Mouse (Mus musculus): ENCODE data around the gene Pibf1. TPM values are rescaled to one million over a fixed set of nuclear protein-coding genes. Genes with fewer than 3 reads are reported as not detected.

Pibf1 gene
- polyA plus RNA-seq, 1 experiment from 2014 or later, result 13.7 TPM

GRCm38 (mm10) chr14:99225929-99226328 lies 126.7 kb downstream of the Pibf1 start:
- Histone ChIP-seq H3K4me1 (ENCODE audit: control insufficient read depth, insufficient read depth, low read length) (no peaks in the 10 kb centered on the region), H3K4me2 (ENCODE audit: low read depth, low read length) (no peak overlapping the region), H3K27me3 (ENCODE audit: control insufficient read depth, insufficient read depth, low read length) (no peaks in the 10 kb centered on the region), H3K36me3 (ENCODE audit: control insufficient read depth, insufficient read depth, low read length) (no peaks in the 10 kb centered on the region), H3K9me3 (replicated peaks; ENCODE audit: control insufficient read depth, low read length) (no peaks in the 10 kb centered on the region), H3K9ac (ENCODE audit: low read length) (no peak overlapping the region), H3K4me3 (replicated peaks; ENCODE audit: low read length) (no peak overlapping the region), H3K27ac (ENCODE audit: low read length) (no peak overlapping the region)
- 97% methylated on average over 4 of the region's 4 CpGs for WGBS
- ATAC-seq (ENCODE audit: insufficient read depth, low FRiP score), result no peak

GRCm38 (mm10) chr14:99229071-99229780 lies 130.0 kb downstream of the Pibf1 start:
- H3K4me1 ChIP-seq (ENCODE audit: control insufficient read depth, insufficient read depth, low read length), result no peaks in the 10 kb centered on the region
- H3K9me3 ChIP-seq (replicated peaks; ENCODE audit: control insufficient read depth, low read length), result no peaks in the 10 kb centered on the region
- no peak overlapping the region for H3K27ac ChIP-seq (ENCODE audit: low read length)
- H3K4me3 ChIP-seq (replicated peaks; ENCODE audit: low read length), result no peak overlapping the region
- WGBS, result 75% methylated on average over 11 of the region's 11 CpGs
- ATAC-seq (ENCODE audit: insufficient read depth, low FRiP score), result no peak
- H3K9ac ChIP-seq (ENCODE audit: low read length), result no peak overlapping the region
- no peaks in the 10 kb centered on the region for H3K27me3 ChIP-seq (ENCODE audit: control insufficient read depth, insufficient read depth, low read length)
- H3K4me2 ChIP-seq (ENCODE audit: low read depth, low read length), result no peak overlapping the region
- H3K36me3 ChIP-seq (ENCODE audit: control insufficient read depth, insufficient read depth, low read length), result no peaks in the 10 kb centered on the region

GRCm38 (mm10) chr14:99233056-99233455 lies 133.8 kb downstream of the Pibf1 start:
- ATAC-seq (ENCODE audit: insufficient read depth, low FRiP score), result no peak
- no peaks in the 10 kb centered on the region for H3K4me1 ChIP-seq (ENCODE audit: control insufficient read depth, insufficient read depth, low read length)
- H3K9ac ChIP-seq (ENCODE audit: low read length), result no peak overlapping the region
- no peak overlapping the region for H3K27ac ChIP-seq (ENCODE audit: low read length)
- H3K36me3 ChIP-seq (ENCODE audit: control insufficient read depth, insufficient read depth, low read length), result no peaks in the 10 kb centered on the region
- no peaks in the 10 kb centered on the region for H3K27me3 ChIP-seq (ENCODE audit: control insufficient read depth, insufficient read depth, low read length)
- no peaks in the 10 kb centered on the region for H3K9me3 ChIP-seq (replicated peaks; ENCODE audit: control insufficient read depth, low read length)
- no peak overlapping the region for H3K4me2 ChIP-seq (ENCODE audit: low read depth, low read length)
- no peak overlapping the region for H3K4me3 ChIP-seq (replicated peaks; ENCODE audit: low read length)
- WGBS, result 89% methylated on average over 3 of the region's 3 CpGs

- ATAC-seq (ENCODE audit: insufficient read depth, low FRiP score), result no peak
- no peaks in the 10 kb centered on the region for H3K9me3 ChIP-seq (replicated peaks; ENCODE audit: control insufficient read depth, low read length)
- H3K36me3 ChIP-seq (ENCODE audit: control insufficient read depth, insufficient read depth, low read length), result no peaks in the 10 kb centered on the region
- no peaks in the 10 kb centered on the region for H3K4me1 ChIP-seq (ENCODE audit: control insufficient read depth, insufficient read depth, low read length)
- H3K27me3 ChIP-seq (ENCODE audit: control insufficient read depth, insufficient read depth, low read length), result no peaks in the 10 kb centered on the region
- no peak overlapping the region for H3K9ac ChIP-seq (ENCODE audit: low read length)
- peak overlapping the region; percentile 46 for H3K27ac ChIP-seq (ENCODE audit: low read length)
- no peak overlapping the region for H3K4me2 ChIP-seq (ENCODE audit: low read depth, low read length)
- WGBS, result 51% methylated on average over 5 of the region's 5 CpGs
- H3K4me3 ChIP-seq (replicated peaks; ENCODE audit: low read length), result no peak overlapping the region
Observed at GRCm38 (mm10) chr14:99237115-99237514, 137.9 kb downstream of the Pibf1 start.

- no peaks in the 10 kb centered on the region for H3K9me3 ChIP-seq (replicated peaks; ENCODE audit: control insufficient read depth, low read length)
- no peak for ATAC-seq (ENCODE audit: insufficient read depth, low FRiP score)
- H3K9ac ChIP-seq (ENCODE audit: low read length), result no peak overlapping the region
- H3K4me3 ChIP-seq (replicated peaks; ENCODE audit: low read length), result no peak overlapping the region
- H3K4me1 ChIP-seq (ENCODE audit: control insufficient read depth, insufficient read depth, low read length), result no peaks in the 10 kb centered on the region
- 0 out of 2 replicates have a peak, but pooled peaks cover 6% of the 10 kb centered on the region for H3K36me3 ChIP-seq (ENCODE audit: control insufficient read depth, insufficient read depth, low read length)
- H3K27me3 ChIP-seq (ENCODE audit: control insufficient read depth, insufficient read depth, low read length), result no peaks in the 10 kb centered on the region
- H3K27ac ChIP-seq (ENCODE audit: low read length), result no peak overlapping the region
- WGBS, result 67% methylated on average over 11 of the region's 11 CpGs
- H3K4me2 ChIP-seq (ENCODE audit: low read depth, low read length), result no peak overlapping the region
Observed at GRCm38 (mm10) chr14:99240563-99240962, 141.3 kb downstream of the Pibf1 start.

- H3K27me3 ChIP-seq (ENCODE audit: control insufficient read depth, insufficient read depth, low read length), result no peaks in the 10 kb centered on the region
- H3K4me1 ChIP-seq (ENCODE audit: control insufficient read depth, insufficient read depth, low read length), result no peaks in the 10 kb centered on the region
- no peaks in the 10 kb centered on the region for H3K9me3 ChIP-seq (replicated peaks; ENCODE audit: control insufficient read depth, low read length)
- H3K9ac ChIP-seq (ENCODE audit: low read length), result no peak overlapping the region
- H3K4me2 ChIP-seq (ENCODE audit: low read depth, low read length), result no peak overlapping the region
- no peak overlapping the region for H3K27ac ChIP-seq (ENCODE audit: low read length)
- WGBS, result 70% methylated on average over 3 of the region's 3 CpGs
- H3K36me3 ChIP-seq (ENCODE audit: control insufficient read depth, insufficient read depth, low read length), result 0 out of 2 replicates have a peak, but pooled peaks cover 6% of the 10 kb centered on the region
- no peak for ATAC-seq (ENCODE audit: insufficient read depth, low FRiP score)
- H3K4me3 ChIP-seq (replicated peaks; ENCODE audit: low read length), result no peak overlapping the region
Observed at GRCm38 (mm10) chr14:99244508-99244907, 145.3 kb downstream of the Pibf1 start.

- no peak for ATAC-seq (ENCODE audit: insufficient read depth, low FRiP score)
- H3K27ac ChIP-seq (ENCODE audit: low read length), result no peak overlapping the region
- H3K4me3 ChIP-seq (replicated peaks; ENCODE audit: low read length), result no peak overlapping the region
Observed at GRCm38 (mm10) chr14:99262026-99262425, 162.8 kb downstream of the Pibf1 start.

GRCm38 (mm10) chr14:99263816-99264215 lies 164.6 kb downstream of the Pibf1 start:
- 84% methylated on average over 6 of the region's 6 CpGs for WGBS
- Histone ChIP-seq H3K9ac (ENCODE audit: low read length) (no peak overlapping the region), H3K36me3 (ENCODE audit: control insufficient read depth, insufficient read depth, low read length) (no peaks in the 10 kb centered on the region), H3K9me3 (replicated peaks; ENCODE audit: control insufficient read depth, low read length) (no peaks in the 10 kb centered on the region), H3K4me1 (ENCODE audit: control insufficient read depth, insufficient read depth, low read length) (no peaks in the 10 kb centered on the region), H3K27me3 (ENCODE audit: control insufficient read depth, insufficient read depth, low read length) (no peaks in the 10 kb centered on the region), H3K4me2 (ENCODE audit: low read depth, low read length) (no peak overlapping the region), H3K27ac (ENCODE audit: low read length) (no peak overlapping the region), H3K4me3 (replicated peaks; ENCODE audit: low read length) (no peak overlapping the region)
- ATAC-seq (ENCODE audit: insufficient read depth, low FRiP score), result no peak

More at GRCm38 (mm10) chr14:99262026-99262425, 162.8 kb downstream of the Pibf1 start:
- H3K9me3 ChIP-seq (replicated peaks; ENCODE audit: control insufficient read depth, low read length), result no peaks in the 10 kb centered on the region
- WGBS, result 94% methylated on average over 12 of the region's 12 CpGs
- no peak overlapping the region for H3K9ac ChIP-seq (ENCODE audit: low read length)
- H3K36me3 ChIP-seq (ENCODE audit: control insufficient read depth, insufficient read depth, low read length), result no peaks in the 10 kb centered on the region
- H3K27me3 ChIP-seq (ENCODE audit: control insufficient read depth, insufficient read depth, low read length), result no peaks in the 10 kb centered on the region
- no peak overlapping the region for H3K4me2 ChIP-seq (ENCODE audit: low read depth, low read length)
- no peaks in the 10 kb centered on the region for H3K4me1 ChIP-seq (ENCODE audit: control insufficient read depth, insufficient read depth, low read length)

- WGBS, result 82% methylated on average over 14 of the region's 14 CpGs
- Histone ChIP-seq H3K9ac (ENCODE audit: low read length) (no peak overlapping the region), H3K27ac (ENCODE audit: low read length) (no peak overlapping the region), H3K9me3 (replicated peaks; ENCODE audit: control insufficient read depth, low read length) (no peaks in the 10 kb centered on the region), H3K4me1 (ENCODE audit: control insufficient read depth, insufficient read depth, low read length) (no peaks in the 10 kb centered on the region), H3K4me3 (replicated peaks; ENCODE audit: low read length) (no peak overlapping the region), H3K36me3 (ENCODE audit: control insufficient read depth, insufficient read depth, low read length) (no peaks in the 10 kb centered on the region), H3K4me2 (ENCODE audit: low read depth, low read length) (no peak overlapping the region), H3K27me3 (ENCODE audit: control insufficient read depth, insufficient read depth, low read length) (no peaks in the 10 kb centered on the region)
- ATAC-seq (ENCODE audit: insufficient read depth, low FRiP score), result no peak
Observed at GRCm38 (mm10) chr14:99265791-99266190, 166.6 kb downstream of the Pibf1 start.
